Mouse (Mus musculus): ENCODE results near the gene Ptprk.

Gene Ptprk

DNA sequence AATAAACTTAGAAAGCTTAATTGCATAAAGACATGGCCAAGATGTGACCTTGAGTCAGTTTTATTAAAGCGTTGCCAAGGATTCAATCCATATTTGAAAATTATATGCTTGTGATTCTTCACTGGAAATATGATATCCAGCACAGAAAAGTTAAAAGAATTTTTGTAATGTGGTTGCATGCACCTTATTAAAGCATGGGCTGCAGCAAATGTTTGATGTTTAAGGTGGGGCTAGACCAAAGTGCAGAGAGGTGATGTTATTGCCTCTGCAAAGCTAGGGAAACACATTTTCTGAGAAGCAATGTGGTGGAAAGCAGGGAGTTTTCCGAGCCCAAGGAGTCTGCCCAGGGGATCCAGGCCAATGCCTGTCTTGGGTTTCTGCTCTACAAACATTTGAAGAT lies 334.4 kb downstream of the Ptprk start:
- DNase-seq (ENCODE audit: low spot score in 2 of 2), result no peak

DNA sequence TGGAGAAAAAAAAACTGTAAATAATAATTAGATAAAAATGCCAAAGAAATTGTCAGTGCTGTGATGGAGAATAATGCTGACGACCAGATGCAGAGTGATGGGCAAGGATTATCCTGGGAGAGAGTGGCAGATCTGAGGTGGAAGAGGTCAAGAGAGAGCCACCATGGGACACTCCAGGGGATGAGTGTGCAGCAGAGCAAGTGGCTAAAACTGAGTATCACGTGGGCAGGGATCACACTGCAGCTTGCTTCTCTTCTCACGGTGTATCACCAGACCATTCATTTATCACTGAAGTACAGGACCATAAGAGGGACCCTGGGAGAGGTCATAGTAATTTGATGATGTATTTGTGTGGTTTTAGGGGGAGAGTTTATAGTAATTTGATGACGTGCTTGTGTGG lies 340.2 kb downstream of the Ptprk start:
- no peak for DNase-seq (ENCODE audit: low spot score in 2 of 2)

DNA sequence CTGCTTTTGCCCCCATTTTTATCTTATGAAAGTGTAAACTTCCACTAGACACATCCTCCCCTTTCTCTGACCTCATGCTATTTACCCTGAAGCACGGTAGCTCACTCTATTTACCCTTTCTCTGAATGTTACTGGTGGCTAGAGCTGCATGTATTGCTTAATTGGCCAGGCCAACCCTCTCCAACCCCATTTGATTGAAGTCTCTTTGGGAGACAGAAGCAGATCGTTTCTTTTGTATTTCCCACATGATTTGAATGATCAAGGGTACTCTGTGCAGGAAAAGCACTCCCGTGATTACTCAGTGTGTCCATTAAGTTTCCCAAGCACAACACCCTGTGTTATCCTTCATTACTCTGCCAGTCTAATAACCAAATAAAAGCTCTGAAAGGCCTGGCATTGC lies 348.0 kb downstream of the Ptprk start:
- no peak for DNase-seq (ENCODE audit: low spot score in 2 of 2)

DNA sequence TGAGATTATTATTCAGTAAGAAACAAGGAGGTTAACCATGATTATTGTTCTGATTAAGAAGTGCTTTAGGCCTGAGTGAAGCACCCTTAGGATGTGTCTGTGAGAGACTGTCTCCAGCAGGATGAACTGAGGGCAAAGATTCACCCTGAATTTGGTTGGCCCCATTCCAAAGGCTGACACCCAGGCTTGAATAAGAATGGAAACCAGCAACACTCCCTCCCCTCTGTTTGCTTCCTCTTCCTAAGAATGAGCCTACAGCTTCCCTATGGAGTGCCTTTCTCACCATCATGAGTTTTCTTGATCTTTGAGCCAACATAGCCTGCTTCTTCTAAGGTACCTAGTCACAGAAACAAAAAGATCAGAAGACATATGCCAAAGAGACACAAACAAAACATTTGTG lies 350.8 kb downstream of the Ptprk start:
- no peak for DNase-seq (ENCODE audit: low spot score in 2 of 2)

DNA sequence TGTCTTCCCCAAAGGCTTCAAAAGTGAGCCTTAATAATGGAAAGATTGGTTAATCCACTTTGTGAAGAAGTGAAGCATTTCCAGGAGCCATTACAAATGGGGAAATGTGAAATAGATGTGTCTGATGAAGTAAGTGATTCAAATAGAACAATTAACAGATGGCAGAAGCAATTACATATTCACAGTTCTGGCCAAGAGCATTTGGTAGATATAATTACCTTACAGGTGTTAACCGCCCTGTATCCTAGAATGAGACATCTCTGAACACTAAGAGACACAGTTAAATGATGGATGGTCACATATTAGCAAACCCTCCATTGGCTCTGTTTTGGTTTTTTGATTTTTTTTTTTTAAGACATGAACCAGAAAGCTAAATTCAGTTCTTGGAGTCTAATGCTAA lies 361.5 kb downstream of the Ptprk start:
- DNase-seq (ENCODE audit: low spot score in 2 of 2), result no peak

DNA sequence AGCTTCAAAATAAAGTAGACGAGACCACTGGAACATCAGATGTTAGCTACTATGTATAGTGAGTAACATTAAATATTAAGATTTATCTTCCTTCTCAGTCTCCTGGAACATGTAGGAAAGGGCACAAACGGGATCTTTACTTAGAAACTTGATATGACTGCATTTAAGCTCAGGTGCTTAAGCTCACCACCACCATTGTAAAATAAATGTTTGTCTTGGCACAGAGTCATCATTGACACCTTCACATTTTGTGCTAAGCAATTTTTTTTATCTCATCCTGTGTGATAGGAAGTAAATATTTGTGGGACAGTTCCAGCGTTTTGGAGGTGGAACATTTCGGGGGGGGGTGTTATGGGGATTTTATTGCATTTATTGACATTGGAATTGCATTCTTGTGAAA lies 375.2 kb downstream of the Ptprk start:
- DNase-seq (ENCODE audit: low spot score in 2 of 2), result no peak

DNA sequence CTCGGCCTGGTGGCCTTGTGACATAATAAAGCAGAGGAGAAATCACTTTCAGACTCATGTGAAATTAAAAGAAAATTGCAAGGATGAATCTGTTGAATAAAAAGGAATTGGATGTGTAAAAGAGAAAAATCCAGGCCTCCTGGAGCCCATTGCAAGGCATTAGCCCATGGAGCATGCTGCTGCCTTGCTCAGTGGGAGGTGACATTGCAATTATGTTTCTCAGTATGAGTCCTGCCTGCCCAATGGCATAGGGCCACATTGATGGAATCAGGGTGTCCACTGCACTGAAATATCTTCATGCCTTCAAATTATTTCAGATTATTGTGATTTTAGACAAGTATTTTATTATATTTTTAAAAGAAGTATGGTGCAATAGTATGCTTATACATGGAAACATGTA lies 376.0 kb downstream of the Ptprk start:
- no peak for DNase-seq (ENCODE audit: low spot score in 2 of 2)

DNA sequence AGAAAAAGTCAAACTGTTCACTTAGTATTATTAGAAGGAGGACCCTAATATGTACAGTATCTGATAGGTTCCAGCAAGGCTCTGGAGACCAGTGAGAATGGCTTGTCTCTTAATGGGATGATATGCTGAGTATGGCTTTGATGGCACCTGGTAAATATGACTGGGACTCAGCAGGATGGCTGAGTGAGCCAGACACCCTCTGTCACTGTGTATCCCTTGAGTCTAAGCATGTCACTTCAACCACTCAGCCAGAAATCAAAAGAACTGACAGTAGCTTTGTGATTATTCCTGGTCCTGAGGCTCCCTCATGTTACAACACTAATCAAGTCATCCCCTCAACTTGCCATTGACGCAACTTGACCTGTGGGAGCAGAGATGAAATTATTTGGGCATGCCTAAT lies 383.4 kb downstream of the Ptprk start:
- no peak for DNase-seq (ENCODE audit: low spot score in 2 of 2)

DNA sequence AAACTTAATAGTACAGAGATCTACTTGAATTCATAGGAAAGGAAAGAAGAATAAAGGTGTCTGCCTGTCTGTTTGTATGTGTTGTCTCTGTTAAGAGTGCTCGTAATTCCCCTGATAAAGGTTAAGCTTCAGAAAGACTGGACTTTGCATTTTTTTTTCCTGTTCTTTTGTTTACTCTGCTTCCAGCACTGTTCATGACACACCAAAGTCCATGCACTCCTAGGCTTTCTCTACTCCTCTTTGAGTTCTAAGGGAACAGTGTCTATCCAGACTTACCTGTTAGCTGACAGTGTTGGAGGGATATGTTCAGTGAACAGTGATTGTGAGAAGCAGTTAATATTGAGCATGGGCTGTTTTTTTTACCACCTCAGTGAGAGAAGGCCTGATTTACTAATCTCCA lies 385.3 kb downstream of the Ptprk start:
- no peak for DNase-seq (ENCODE audit: low spot score in 2 of 2)

DNA sequence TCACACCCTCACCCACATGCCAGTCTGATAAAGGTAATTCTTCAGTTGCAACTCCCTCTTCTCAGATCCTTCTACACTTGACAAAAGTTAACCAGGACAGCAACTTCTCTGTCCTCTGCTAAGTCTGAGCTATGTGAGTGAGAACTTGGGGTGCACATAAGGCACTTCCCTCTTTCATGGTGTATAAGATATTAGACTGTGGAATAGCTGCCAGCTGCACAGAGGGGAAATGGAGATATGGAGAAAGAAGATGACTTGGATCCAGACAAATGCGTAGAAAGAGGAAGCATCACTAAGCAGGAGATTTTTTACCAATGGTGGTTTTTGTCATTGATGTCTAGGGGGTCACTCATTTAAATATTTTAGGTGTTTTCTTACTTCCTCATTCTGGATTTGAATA lies 389.1 kb downstream of the Ptprk start:
- no peak for DNase-seq (ENCODE audit: low spot score in 2 of 2)

DNA sequence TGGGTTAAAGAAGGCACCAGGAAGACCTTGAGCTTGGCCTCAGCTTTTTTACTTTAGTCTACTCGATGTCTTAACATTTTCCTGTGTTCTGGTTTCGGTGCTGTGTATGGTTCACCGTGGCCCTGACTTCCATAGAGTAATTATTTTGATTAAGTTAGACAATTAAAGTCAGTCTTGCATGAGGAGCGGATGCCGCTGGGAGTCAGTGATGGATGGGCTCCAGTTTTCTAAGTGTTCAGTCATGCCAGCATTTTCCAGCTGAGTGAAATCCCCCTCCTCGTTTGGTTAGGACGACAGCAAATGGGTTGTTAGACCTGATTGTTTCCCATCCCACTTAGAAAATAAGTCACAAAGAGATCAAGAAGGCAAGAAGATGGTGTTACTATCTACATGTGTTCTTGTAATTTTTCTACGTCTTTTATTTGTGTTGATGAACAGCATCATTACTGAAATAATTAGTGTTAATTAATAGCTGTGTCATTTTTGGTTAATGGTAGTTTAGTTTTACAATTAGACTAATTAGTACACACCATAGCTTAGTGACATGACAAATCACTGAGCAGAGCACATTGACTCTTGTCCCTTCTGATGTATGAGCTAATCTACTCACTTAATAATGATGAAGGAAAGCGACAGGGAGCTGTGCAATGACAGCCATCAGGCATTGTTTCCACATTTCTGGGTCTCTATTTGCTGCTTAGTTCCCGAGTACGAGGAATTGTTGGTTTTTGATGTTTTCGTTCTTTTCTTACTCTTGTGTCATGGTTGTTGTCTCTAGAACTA lies 390.3 kb downstream of the Ptprk start:
- DNase-seq (ENCODE audit: low spot score in 2 of 2), result no peak

DNA sequence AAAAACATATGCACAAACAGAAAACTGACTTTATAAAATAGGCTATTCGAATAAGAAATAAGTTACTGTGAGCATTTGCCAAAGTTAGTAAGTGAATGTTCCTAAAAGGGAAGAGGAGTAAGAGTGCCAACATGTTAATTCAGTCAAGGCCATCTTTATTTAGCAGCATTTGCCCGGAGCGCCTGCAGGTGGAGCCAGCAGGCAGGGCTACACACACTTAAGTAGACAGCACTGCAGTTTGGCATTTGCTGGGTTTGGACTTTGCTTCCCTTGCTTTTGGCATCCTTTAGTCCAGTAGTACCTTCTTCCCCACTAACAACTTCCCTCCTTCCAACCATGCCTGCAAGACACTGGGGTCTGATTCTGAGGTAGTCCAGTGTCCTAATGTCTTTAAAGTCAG lies 411.0 kb downstream of the Ptprk start:
- peak in 1 of 2 experiments; percentile 19 for DNase-seq (ENCODE audit: low spot score in 2 of 2)

DNA sequence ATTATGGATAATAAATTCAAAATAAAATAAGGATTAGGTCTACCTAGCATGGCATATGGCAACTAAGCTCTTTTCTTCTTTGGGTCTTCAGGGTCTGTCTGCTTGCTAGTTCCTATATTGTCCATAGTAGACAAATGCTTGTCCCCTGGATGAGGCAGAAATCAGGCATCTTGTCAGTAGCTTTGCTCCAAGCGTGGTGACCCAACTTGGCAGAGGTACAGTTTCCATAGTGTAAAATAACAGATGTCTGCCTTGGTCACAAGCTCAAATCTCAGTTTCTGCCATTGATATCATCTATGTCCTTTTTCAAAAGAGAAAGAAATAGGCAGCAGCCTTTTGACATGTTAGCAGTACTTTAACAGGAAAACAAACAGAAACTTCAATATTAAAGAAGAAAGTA lies 416.4 kb downstream of the Ptprk start:
- DNase-seq (ENCODE audit: low spot score in 2 of 2), result no peak

DNA sequence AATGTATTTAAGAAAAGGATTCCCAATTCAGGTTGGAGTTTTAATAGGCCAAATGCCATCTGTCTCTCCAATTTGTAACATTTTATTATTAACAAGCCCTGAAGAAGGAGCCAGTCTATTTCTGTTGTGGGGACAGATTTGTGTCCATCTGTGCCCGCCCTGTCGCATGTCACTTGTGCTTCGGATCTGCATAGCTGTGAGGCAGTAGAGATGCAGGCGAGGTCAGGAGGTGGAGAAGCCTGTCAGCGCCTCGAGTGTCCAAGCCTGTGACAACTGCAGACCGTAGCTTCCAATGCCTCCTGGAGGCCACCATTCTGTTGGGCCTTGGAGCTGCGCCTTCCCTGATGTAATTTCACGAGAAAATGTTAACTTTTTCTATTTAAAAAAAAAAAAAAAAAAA lies 417.6 kb downstream of the Ptprk start:
- DNase-seq (ENCODE audit: low spot score in 2 of 2), result no peak

DNA sequence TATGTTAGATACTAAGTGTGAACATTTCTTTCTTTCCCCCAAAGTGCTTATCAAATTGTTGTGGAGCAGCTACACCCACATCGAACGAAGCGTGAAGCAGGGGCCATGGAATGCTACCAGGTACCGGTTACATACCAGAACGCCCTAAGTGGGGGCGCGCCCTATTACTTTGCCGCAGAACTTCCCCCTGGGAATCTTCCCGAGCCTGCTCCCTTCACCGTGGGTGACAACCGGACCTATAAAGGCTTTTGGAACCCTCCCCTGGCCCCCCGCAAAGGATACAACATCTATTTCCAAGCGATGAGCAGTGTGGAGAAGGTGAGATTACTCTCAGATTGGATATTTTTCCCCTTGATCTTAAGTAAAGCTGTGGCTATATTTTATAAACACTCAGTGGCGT lies 418.2 kb downstream of the Ptprk start:
- DNase-seq (ENCODE audit: low spot score in 2 of 2), result no peak

DNA sequence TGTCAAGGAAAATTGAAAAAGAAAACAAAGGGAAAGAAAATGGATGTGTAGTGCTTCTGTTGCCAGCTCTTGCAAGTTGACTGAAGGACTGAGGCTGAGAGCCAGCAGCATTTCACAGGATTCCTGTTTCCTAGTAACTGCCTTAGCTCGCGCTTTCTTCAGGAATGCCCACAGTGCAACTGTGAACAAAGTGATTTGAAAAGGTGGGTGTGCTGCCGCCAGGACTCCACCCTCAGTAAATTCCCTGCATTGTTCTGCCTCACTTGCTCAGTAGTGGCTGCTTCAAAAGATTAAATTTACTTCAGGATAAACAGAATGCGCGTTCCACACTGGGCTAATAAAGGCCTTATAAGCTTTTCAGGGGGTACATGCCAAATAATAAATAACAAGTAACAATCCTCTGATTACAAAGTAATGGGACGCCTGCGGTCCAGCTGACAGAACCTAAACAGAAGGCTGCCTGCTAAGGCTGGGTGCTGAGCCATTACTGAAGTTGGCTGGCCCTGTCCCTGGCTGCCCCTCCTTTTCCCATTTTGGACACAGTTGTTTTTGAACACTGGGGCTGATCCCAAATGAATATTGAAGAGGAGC lies 418.7 kb downstream of the Ptprk start:
- DNase-seq (ENCODE audit: low spot score in 2 of 2), result no peak

DNA sequence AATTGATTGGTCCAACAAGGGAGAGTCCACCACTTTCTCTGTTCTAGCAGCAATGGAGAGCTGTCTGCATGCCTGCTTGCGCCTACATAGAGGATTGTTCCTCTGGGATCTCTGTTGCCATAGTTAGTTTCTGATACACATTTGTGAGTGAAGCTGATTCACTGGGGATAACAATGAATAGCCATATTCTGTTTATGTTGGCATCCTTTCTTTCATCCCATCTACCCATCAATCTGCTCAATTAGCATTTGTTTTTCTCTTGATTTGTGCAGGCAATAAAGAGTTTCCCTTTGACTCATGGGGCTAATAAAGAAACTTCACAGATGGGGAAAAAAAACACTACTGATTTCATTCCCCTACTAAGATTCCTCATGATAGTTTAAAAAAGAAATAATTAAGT lies 423.2 kb downstream of the Ptprk start:
- DNase-seq (ENCODE audit: low spot score in 2 of 2), result no peak

DNA sequence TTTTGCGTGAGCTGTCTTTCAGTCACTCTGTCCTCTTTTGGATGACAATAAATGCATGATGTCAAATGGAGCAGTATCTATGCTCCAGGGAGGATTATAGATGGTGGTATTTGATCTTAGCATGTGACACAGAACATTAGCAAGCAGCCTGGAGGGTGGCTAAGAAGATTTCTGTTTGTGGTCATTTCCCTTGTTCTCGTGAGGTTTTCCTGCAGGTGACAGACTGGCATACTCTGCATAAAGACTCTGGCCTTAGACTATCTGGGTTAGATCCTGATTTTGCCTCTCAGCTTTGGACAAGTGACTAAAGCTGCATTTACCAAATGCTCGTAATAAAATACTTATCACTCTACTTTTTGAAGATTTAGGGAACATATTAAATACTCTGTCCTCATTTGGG lies 423.9 kb downstream of the Ptprk start:
- no peak for DNase-seq (ENCODE audit: low spot score in 2 of 2)

DNA sequence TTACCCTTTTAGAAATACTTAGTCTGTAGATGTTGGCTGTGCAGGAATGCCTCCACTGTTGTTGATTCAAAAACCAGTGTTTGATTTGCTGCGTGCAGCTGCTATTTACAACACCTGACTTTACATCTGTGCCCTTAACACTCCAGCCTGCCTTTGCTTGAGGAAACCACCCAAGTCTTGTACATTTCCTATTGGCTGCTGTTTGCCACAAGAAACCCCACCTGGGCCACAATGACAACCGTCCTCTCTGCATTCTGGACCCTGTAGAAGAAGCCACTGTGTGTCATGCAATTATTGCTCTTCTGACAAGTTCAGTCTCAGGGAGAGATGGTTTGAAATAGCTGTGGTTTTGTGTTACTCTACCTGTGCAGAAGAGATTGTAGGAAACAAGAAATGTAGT lies 439.0 kb downstream of the Ptprk start:
- DNase-seq (ENCODE audit: low spot score in 2 of 2), result no peak

DNA sequence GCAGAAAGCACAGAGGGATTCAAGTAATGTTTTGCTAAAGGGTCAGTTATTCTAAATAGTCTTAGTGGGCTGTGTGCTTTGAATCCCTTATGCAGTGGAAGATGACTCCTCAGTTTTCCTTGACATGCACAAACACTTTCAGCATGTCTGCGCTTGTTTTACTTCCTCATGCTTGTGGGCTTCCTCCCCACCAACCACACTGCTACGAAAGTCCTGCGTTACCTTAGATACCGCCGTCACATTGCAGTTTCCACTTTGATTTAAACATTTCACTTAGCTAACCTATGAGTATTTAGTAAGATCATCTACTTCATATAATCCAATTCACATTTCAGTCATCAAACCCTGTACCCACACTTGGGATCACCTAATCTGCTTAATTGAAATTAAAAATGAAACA lies 441.5 kb downstream of the Ptprk start:
- DNase-seq (ENCODE audit: low spot score in 2 of 2), result no peak

DNA sequence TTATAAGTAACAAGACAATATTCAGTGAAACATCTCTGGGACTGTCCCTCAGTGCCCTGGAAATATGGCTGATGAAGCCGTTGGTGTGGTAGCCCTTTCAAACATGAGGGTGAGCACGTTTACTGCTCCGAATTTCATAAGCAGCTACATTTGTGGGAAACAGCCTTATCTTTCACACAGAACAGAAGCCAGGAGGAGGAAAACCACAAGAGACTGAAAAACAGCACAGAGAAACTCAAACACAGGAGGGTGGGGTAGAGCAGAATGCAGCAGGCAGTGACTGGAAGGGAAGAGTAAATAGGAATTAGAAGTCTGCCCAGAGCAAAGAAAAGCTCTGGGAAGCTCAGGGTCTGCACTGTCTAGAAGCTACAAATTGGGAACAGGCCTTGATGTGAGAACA lies 443.7 kb downstream of the Ptprk start:
- DNase-seq (ENCODE audit: low spot score in 2 of 2), result no peak

DNA sequence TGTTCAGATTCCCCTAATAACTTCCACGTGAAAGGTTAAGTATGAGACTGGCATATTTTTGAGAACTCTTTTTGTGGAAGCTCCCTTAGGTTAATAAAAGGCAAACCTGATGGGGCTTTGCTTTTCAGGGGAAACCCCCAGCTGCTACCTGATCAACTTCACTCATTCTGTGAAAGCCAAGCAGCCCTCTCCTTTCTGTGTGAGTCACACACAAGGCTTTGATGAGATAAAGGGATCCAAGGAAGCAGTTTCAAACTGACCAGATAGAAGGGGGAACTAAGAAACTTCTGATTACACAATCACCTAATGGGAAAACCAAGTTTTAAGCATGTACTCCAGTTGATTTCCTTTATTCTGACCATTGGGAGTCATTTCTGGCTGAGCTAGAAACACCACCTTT lies 445.2 kb downstream of the Ptprk start:
- DNase-seq (ENCODE audit: low spot score in 2 of 2), result no peak

DNA sequence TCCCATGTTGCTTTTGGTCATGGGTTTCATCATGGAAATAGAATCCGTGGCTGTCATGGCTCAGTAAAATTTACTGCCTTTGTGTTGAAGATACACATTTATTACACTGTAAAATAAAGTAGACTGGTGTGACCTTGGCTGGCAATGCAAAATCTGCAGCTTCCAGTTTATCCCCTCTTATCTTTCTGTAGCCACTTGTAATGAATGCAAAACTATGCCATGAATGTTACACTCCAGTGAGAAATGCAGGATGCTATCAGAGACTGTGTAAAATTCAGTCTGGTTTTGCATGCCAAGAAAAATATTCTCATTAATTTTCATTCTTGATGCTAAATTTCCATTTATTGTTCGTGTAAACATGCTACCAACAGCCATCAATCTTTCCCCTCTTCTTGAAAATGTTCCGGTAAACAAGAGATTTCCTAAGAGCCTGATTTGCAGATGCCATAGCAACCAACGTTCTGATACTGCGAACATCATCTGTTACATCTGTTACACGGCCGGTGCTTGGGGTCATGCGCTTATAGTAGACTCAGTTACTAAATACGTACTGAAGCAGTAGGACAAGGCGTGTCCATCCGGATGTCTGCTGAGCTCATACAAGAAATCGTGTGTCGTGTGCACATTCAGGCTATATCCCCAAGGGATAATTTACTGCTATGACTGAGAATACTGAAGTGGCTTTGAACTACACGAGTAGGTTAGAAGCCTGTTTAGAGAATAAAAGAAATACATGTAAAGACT lies 449.5 kb downstream of the Ptprk start:
- DNase-seq (ENCODE audit: low spot score in 2 of 2), result no peak

Data from urinary bladder, postnatal 36 days (tissue).